Mouse (Mus musculus): ENCODE data around the gene Asb15. TPM values are rescaled to one million over a fixed set of nuclear protein-coding genes. Genes with fewer than 3 reads are reported as not detected.

Asb15 gene
- polyA plus RNA-seq (2014; fragmentation: Nextera tagmentation; extraction: Ambion mirVana): 0.09 TPM in 1 of 2 replicates, not detected in the other

DNA sequence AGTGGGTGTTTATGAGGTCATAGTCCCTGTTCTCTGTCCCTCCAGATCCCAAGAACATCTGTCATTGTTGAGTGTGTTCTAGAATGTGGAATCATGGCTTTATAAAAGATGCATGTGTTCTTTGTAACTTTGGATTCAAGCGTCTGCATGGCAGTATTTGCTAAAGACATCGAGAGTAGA, at the start of gene Asb15:
TSS of gene Asb15 (plus strand) at position 81 of the 180 bp plus-strand sequence.
- peak within 1 kb of the TSS; percentile 84 for H3K4me3 ChIP-seq (replicated peaks; ENCODE audit: low read depth, low read length)
- peaks cover 6% of the 10 kb centered on the region; the same call in 1 of the 2 replicates for H3K36me3 ChIP-seq (ENCODE audit: control insufficient read depth, insufficient read depth, low read length)
- WGBS: 50% methylated on average over 2 of the region's 2 CpGs
- peak within 1 kb of the TSS; percentile 74 for H3K9ac ChIP-seq (replicated peaks; ENCODE audit: low read length)
- DNase-seq (no peak), ATAC-seq (ENCODE audit: low FRiP score, low TSS enrichment) (no peak)
- no peaks in the 10 kb centered on the region for H3K9me3 ChIP-seq (ENCODE audit: control insufficient read depth, low read length)
- peak within 1 kb of the TSS; percentile 80 for H3K4me2 ChIP-seq (ENCODE audit: low read length)
- no peaks in the 10 kb centered on the region for H3K27me3 ChIP-seq (ENCODE audit: control insufficient read depth, insufficient read depth, low read length)
- peaks cover 17% of the 10 kb centered on the region for H3K4me1 ChIP-seq (ENCODE audit: control insufficient read depth, insufficient read depth, low read length)
- peak within 1 kb of the TSS; percentile 49 for H3K27ac ChIP-seq (replicated peaks; ENCODE audit: low read depth, low read length)

DNA sequence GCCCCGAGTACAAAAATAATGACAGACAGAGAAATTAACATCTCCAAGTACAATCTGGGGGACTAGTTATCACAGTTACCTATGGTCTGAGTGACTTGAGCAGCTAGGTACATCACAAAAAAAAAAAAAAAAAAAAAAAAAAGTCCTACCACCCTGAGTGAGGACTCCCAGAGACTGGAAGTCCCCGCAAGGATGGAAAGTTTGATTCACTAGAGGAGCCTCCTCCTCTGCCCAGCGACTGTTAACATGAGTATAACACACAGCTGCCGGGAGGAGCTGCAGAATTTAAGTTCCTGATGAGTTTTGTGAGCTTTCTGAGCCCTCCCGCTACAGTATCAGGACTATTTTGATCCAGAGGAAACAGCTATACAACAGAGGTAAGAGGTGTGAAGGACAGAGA, 41.4 kb upstream of the Asb15 start:
- no peaks in the 10 kb centered on the region for H3K27me3 ChIP-seq (ENCODE audit: control insufficient read depth, insufficient read depth, low read length)
- no peak overlapping the region for H3K27ac ChIP-seq (replicated peaks; ENCODE audit: low read depth, low read length)
- no peak overlapping the region for H3K9ac ChIP-seq (replicated peaks; ENCODE audit: low read length)
- DNase-seq (no peak), ATAC-seq (ENCODE audit: low FRiP score, low TSS enrichment) (no peak)
- H3K4me3 ChIP-seq (replicated peaks; ENCODE audit: low read depth, low read length): no peak overlapping the region
- H3K9me3 ChIP-seq (ENCODE audit: control insufficient read depth, low read length): no peaks in the 10 kb centered on the region
- H3K4me1 ChIP-seq (ENCODE audit: control insufficient read depth, insufficient read depth, low read length): no peaks in the 10 kb centered on the region
- no peaks in the 10 kb centered on the region for H3K36me3 ChIP-seq (ENCODE audit: control insufficient read depth, insufficient read depth, low read length)
- 80% methylated on average over 5 of the region's 5 CpGs for WGBS
- no peak overlapping the region for H3K4me2 ChIP-seq (ENCODE audit: low read length)

DNA sequence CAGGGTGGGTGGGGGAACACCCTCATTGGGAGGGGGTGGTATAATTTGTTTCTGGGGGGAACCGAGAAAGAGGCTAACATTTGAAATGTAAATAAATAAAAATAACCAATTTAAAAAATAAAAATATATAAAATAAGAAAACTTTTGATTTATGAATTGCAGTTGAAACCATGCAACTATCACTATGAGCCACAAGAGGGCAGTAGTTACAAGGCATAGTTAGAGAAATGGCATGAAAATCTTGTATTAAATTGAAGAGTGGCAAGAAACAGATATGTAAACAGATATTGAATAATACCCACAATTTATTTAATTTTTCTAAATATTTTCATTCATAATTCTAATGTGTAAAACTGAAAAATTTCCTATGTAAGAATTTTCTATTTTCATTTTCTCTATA, 37.6 kb upstream of the Asb15 start:
- no peak for ATAC-seq (ENCODE audit: low FRiP score, low TSS enrichment)
- WGBS: 15% methylated on average over 1 of the region's 1 CpGs
- no peaks in the 10 kb centered on the region for H3K4me1 ChIP-seq (ENCODE audit: control insufficient read depth, insufficient read depth, low read length)

DNA sequence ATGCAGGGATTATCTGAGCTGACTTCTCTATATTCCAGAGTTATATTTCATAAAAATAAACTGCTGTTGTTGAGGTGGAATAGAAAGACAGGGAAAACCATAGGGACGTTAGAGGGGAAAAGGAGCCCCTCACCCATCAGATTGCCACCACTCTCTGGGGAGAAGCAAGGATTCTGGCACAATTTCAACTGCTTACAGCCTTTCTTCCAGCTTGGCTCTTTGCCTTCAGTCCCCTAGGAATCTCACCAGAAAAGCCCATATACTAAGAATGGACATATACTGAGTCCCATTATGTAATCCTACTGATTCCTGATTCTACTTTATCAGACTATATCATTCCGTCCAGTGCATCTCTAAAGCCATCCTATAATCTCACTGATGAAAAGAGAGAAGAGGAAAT, 23.8 kb upstream of the Asb15 start:
- Histone ChIP-seq H3K9me3 (ENCODE audit: control insufficient read depth, low read length) (no peaks in the 10 kb centered on the region), H3K4me3 (replicated peaks; ENCODE audit: low read depth, low read length) (no peak overlapping the region), H3K9ac (replicated peaks; ENCODE audit: low read length) (no peak overlapping the region), H3K36me3 (ENCODE audit: control insufficient read depth, insufficient read depth, low read length) (no peaks in the 10 kb centered on the region), H3K4me2 (ENCODE audit: low read length) (no peak overlapping the region), H3K27me3 (ENCODE audit: control insufficient read depth, insufficient read depth, low read length) (no peaks in the 10 kb centered on the region), H3K4me1 (ENCODE audit: control insufficient read depth, insufficient read depth, low read length) (no peaks in the 10 kb centered on the region), H3K27ac (replicated peaks; ENCODE audit: low read depth, low read length) (no peak overlapping the region)
- ATAC-seq (ENCODE audit: low FRiP score, low TSS enrichment): no peak
- 77% methylated on average over 2 of the region's 2 CpGs for WGBS
- peak; percentile 21 for DNase-seq

More for the DNA sequence above, 37.6 kb upstream of the Asb15 start:
- peak; percentile 71 for DNase-seq
- no peaks in the 10 kb centered on the region for H3K36me3 ChIP-seq (ENCODE audit: control insufficient read depth, insufficient read depth, low read length)
- H3K27me3 ChIP-seq (ENCODE audit: control insufficient read depth, insufficient read depth, low read length): no peaks in the 10 kb centered on the region
- no peaks in the 10 kb centered on the region for H3K9me3 ChIP-seq (ENCODE audit: control insufficient read depth, low read length)
- H3K4me2 ChIP-seq (ENCODE audit: low read length): no peak overlapping the region
- H3K9ac ChIP-seq (replicated peaks; ENCODE audit: low read length): no peak overlapping the region
- no peak overlapping the region for H3K4me3 ChIP-seq (replicated peaks; ENCODE audit: low read depth, low read length)
- no peak overlapping the region for H3K27ac ChIP-seq (replicated peaks; ENCODE audit: low read depth, low read length)

DNA sequence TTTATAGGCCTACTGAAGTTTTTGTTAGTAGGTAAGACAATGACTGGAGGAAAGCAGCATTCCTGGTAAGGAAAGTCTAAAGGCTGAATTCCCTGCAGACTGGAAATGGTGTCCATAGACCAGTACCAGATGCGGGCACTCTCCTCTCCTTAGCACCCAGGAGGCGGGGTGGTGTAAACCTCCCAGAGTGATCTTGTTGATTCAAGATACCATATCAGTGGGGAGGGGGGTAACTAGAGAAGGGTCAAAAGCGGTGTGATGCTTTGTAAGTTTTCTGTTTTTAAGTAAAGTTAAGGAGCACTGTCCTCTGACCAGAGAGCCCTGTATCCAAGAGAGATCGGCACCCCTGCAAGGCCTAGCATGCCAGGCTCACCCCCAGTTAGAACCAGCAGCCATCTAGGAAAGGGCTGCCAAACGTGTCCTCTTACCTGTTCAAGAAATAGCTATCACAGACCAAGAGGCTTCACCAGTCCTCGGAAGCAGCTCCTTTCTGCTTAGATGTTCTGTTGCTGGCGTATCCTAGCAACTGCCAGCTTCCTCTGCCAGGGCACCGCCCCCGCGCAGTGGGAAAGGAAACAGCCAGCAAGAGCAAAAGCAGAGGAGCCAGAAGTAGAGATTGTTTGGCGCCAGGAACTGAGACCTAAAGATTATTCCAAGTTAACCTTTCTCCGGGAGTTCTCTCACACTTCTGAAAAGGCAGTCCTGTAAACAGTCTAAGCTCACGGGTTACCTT, 13.2 kb upstream of the Asb15 start, which contains the start of gene Iqub:
TSS of gene Iqub (minus strand) at position 516 of the 733 bp plus-strand sequence.
- Histone ChIP-seq H3K27me3 (ENCODE audit: control insufficient read depth, insufficient read depth, low read length) (no peaks in the 10 kb centered on the region), H3K9me3 (ENCODE audit: control insufficient read depth, low read length) (no peaks in the 10 kb centered on the region), H3K4me1 (ENCODE audit: control insufficient read depth, insufficient read depth, low read length) (peaks cover 7% of the 10 kb centered on the region), H3K9ac (replicated peaks; ENCODE audit: low read length) (peak within 1 kb of the TSS; percentile 1; the same call in 1 of the 2 replicates), H3K4me3 (replicated peaks; ENCODE audit: low read depth, low read length) (no peak within 1 kb of the TSS), H3K4me2 (ENCODE audit: low read length) (peak within 1 kb of the TSS; percentile 28), H3K36me3 (ENCODE audit: control insufficient read depth, insufficient read depth, low read length) (peaks cover 21% of the 10 kb centered on the region), H3K27ac (replicated peaks; ENCODE audit: low read depth, low read length) (no peak within 1 kb of the TSS)
- peak; percentile 67 for ATAC-seq (ENCODE audit: low FRiP score, low TSS enrichment)
- 20% methylated on average over 13 of the region's 13 CpGs for WGBS
- DNase-seq: peak; percentile 86

DNA sequence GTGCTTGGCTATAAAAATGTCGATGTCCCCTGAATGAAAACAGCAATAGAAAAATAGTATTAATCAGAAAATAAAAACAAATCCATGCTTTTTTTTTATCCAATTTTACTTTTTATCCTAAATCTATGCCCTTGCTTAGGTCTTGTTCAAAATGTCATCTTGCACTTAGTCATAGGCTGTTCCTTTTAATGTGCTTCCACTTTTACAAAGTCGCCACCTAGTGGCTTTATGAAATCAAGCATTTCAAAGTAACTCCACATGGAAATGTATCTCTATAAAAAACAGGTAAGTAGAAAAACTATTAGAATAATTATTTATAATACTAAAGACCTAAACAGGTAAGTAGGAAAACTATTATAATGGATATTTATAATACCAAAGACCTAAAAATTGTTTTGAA, 11.7 kb upstream of the Asb15 start:
- Histone ChIP-seq H3K9me3 (ENCODE audit: control insufficient read depth, low read length) (no peaks in the 10 kb centered on the region), H3K4me3 (replicated peaks; ENCODE audit: low read depth, low read length) (no peak overlapping the region), H3K36me3 (ENCODE audit: control insufficient read depth, insufficient read depth, low read length) (peaks cover 33% of the 10 kb centered on the region), H3K4me1 (ENCODE audit: control insufficient read depth, insufficient read depth, low read length) (peaks cover 7% of the 10 kb centered on the region), H3K9ac (replicated peaks; ENCODE audit: low read length) (no peak overlapping the region), H3K27me3 (ENCODE audit: control insufficient read depth, insufficient read depth, low read length) (no peaks in the 10 kb centered on the region), H3K4me2 (ENCODE audit: low read length) (no peak overlapping the region), H3K27ac (replicated peaks; ENCODE audit: low read depth, low read length) (no peak overlapping the region)
- peak; percentile 83 for DNase-seq
- ATAC-seq (ENCODE audit: low FRiP score, low TSS enrichment): peak; percentile 61; the same call in 1 of the 2 replicates
- 48% methylated on average over 2 of the region's 2 CpGs for whole genome bisulfite sequencing

DNA sequence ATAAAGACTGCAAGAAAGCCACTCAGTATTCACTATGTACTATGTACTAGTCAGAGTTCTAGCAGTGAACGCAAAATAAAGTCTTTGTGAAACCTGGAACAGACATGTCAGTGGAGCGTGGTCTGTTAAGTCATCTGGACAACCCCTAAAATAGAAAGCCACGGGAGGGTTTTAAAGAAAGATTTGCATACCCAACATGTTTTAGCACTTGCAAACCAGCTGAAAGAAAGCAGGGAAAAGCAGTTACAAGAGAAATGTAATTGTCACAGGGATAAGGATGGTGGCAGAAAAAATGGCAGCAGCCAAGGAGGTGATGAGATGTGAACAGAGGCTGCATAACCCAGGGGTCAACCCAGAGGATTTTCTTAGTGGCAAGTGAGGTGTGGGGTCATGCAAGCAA, 2.2 kb upstream of the Asb15 start:
- H3K27me3 ChIP-seq (ENCODE audit: control insufficient read depth, insufficient read depth, low read length): no peaks in the 10 kb centered on the region
- peaks cover 25% of the 10 kb centered on the region for H3K36me3 ChIP-seq (ENCODE audit: control insufficient read depth, insufficient read depth, low read length)
- DNase-seq (no peak), ATAC-seq (ENCODE audit: low FRiP score, low TSS enrichment) (no peak)
- no peak overlapping the region for H3K9ac ChIP-seq (replicated peaks; ENCODE audit: low read length)
- H3K9me3 ChIP-seq (ENCODE audit: control insufficient read depth, low read length): no peaks in the 10 kb centered on the region
- 93% methylated on average over 3 of the region's 3 CpGs for WGBS
- no peak overlapping the region for H3K4me3 ChIP-seq (replicated peaks; ENCODE audit: low read depth, low read length)
- peaks cover 17% of the 10 kb centered on the region for H3K4me1 ChIP-seq (ENCODE audit: control insufficient read depth, insufficient read depth, low read length)
- H3K27ac ChIP-seq (replicated peaks; ENCODE audit: low read depth, low read length): no peak overlapping the region
- peak overlapping the region; percentile 80; the same call in 1 of the 2 replicates for H3K4me2 ChIP-seq (ENCODE audit: low read length)

DNA sequence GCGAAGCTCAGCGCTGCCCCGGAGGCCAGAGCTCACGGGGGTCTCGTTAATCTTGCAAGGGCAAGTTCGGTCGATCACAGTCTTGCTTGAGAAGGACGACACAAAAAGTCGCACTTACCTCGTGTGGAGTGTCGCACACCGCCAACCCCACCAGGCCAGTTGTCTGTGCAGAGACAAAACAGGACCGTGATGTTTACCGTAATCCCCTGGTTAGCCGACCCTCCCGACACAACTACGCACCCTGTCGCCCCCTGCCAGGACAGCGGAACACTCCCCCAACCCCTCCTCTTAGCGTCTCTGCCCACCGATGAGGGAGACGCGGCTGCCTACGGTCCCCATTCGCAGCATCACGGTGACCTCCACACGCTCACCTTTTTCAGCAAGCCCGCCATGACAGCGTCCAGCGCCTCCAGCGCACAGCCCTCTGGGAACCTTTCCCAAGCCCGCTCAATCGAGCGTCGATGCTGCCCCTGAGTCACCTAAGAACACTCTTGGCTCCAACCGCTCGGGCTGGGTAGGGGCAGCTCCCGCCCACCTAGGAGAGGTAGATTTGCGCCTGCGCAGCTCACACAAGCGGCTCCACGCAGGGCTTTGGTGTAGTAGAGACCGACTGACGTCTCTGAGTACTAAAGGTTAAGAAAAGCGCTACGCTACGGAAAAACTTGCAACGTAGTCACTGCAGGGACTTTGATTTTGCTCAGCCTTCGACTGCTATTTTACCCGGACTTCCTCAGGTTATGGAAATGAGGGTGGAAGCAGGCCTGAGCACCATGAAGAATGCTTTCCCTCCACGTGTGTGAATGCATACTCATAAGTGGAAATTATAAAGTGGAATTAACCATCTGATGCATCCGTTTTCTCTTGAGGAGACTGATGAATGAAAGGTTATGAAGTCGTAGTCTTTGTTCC, 535 bp upstream of the Asb15 start, which contains the start of gene Ndufa5:
TSS of gene Ndufa5 (minus strand) at position 859 of the 909 bp plus-strand sequence.
- Histone ChIP-seq H3K4me3 (replicated peaks; ENCODE audit: low read depth, low read length) (peak within 1 kb of the TSS; percentile 84), H3K9ac (replicated peaks; ENCODE audit: low read length) (peak within 1 kb of the TSS; percentile 74), H3K27ac (replicated peaks; ENCODE audit: low read depth, low read length) (peak within 1 kb of the TSS; percentile 49), H3K4me1 (ENCODE audit: control insufficient read depth, insufficient read depth, low read length) (peaks cover 17% of the 10 kb centered on the region), H3K27me3 (ENCODE audit: control insufficient read depth, insufficient read depth, low read length) (no peaks in the 10 kb centered on the region), H3K9me3 (ENCODE audit: control insufficient read depth, low read length) (no peaks in the 10 kb centered on the region), H3K4me2 (ENCODE audit: low read length) (peak within 1 kb of the TSS; percentile 80), H3K36me3 (ENCODE audit: control insufficient read depth, insufficient read depth, low read length) (peaks cover 9% of the 10 kb centered on the region)
- WGBS: under 1% methylated on average over 53 of the region's 53 CpGs
- ATAC-seq (ENCODE audit: low FRiP score, low TSS enrichment) (peak; percentile 98), DNase-seq (peak; percentile 99)

Measured in midbrain, embryonic 14.5 days (tissue).